Mouse (Mus musculus): ENCODE data around the gene Snx13.

Snx13 gene

DNA sequence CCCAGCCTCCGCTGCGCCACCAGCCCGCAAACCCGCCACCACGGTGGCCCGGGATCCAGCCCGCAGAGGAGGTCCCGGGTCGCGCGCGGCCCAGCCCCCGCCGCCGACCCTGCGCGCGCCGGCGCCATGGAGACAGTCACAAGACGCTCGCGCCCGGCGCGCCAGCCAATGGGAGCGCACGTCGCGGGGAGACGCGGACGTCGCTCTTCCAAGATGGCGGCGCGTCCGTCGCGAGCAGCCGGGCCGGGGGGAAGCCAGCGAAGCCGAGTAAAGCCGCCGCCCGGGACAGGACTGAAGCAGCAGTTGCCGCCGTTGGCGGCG is at the start of gene Snx13:
Gene Snx13 (plus strand): TSS at position 188 of the 321 bp plus-strand sequence.
- DNase-seq (ENCODE audit: low spot score): peak; percentile 93

DNA sequence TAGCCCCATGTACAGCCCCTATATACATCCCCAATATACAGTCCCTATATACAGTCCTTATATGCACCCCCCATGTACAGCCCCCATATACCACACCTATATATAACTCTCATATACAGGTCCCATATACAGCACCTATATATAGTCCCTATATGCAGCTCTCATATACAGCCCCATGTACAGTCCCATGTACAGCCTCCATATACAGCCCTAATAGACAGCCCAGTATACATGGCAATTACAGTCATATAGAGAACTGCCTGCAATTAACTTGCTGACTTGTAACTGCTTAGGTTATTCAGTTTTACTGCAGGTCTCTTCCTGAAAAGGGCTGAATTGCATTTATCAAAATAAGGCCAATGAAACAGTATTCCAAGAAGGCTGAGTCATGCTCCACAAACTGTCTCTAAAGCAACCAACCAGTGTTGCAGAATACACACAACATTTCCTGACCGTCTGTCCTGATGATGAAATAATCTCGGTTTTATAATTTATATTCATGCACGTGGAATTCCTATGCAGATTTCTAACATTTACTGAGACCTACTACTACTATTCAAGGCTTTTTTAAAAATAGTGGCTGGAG is 49.3 kb upstream of the Snx13 start:
- no peak for DNase-seq (ENCODE audit: low spot score)

- no peak for DNase-seq (ENCODE audit: low spot score)
Observed at GRCm38 (mm10) chr12:34998778-34999467, 48.1 kb upstream of the Snx13 start.

DNA sequence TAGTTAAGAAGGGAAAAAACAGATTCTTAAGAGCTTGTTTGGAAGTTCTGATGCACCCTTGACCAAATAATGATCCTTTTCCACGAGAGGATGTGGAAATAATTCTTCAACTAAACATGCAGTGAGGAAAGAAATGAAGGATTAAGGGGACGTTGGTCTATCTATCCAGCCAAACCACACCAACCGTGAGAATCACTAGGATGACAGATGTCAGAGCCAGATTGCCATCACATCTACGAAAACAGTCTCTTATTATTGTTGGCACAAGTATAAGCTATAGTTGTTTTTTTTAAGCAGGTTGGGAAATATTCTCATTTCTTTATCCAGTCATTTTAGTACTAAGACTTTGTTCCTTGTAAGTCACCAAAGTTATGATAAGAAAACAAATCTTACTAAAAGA is 46.7 kb upstream of the Snx13 start:
- DNase-seq (ENCODE audit: low spot score): no peak

GRCm38 (mm10) chr12:35005748-35006147 is 41.2 kb upstream of the Snx13 start:
- DNase-seq (ENCODE audit: low spot score): no peak

GRCm38 (mm10) chr12:35007851-35008250 is 39.1 kb upstream of the Snx13 start:
- DNase-seq (ENCODE audit: low spot score): no peak

DNA sequence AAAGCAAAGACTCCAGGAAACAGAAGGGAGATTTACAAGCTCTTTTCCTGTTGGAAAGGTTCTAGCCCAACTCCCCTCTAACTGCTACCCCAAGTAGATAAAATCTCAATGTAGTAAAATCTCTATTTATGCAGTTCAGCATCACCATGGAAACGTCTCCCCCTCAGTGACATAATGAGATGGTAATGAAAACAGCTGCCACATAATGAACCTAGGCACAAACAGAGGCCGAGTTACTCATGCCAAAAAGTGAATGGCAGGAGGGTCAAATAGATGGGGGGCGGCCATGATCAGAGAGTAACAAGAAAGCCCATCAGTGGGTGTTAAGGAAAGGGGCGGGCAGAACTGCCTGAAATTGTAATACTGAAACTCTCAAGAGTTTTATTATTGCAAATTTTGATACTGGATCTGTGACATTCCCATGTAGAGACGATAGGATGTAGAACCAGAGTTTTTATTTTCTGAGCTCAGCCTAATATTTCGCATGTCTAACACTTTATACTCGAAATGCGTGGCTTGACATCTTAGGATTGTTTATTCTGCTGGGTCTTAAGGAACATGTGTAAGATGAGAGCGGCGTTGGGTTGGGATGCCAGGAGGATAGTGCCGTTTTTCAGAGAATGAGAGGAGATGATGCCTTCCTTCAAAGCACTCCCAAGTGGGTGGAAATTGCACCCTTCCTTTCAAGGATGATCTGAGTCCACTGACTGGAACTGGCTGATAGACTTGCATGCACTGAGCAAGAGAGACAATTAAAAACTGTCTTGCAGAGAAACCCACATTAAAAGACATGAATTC is 38.4 kb upstream of the Snx13 start:
- no peak for DNase-seq (ENCODE audit: low spot score)

DNA sequence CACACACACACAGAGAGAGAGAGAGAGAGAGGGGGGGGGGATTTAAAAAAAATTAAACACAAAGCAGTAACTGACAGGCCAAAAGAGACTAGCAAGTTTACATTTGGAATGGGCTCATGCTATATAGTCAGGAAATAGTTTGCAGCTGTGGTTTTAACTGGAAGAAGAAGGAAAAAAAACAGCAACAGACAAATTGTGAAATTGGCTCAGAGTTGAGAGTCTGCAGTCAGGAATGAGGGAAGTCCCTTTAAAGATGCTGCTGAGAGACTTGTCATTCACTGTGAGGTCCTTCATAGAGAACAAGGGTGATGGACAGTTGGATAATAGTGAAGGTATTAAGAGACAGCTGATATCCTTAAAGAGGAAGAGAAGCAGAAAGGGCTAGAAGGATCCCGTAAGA is 35.5 kb upstream of the Snx13 start:
- DNase-seq (ENCODE audit: low spot score): no peak

GRCm38 (mm10) chr12:35013950-35014349 is 33.0 kb upstream of the Snx13 start:
- DNase-seq (ENCODE audit: low spot score): no peak

GRCm38 (mm10) chr12:35016056-35016455 is 30.9 kb upstream of the Snx13 start:
- DNase-seq (ENCODE audit: low spot score): no peak

GRCm38 (mm10) chr12:35016481-35017250 is 30.3 kb upstream of the Snx13 start:
- DNase-seq (ENCODE audit: low spot score): no peak

DNA sequence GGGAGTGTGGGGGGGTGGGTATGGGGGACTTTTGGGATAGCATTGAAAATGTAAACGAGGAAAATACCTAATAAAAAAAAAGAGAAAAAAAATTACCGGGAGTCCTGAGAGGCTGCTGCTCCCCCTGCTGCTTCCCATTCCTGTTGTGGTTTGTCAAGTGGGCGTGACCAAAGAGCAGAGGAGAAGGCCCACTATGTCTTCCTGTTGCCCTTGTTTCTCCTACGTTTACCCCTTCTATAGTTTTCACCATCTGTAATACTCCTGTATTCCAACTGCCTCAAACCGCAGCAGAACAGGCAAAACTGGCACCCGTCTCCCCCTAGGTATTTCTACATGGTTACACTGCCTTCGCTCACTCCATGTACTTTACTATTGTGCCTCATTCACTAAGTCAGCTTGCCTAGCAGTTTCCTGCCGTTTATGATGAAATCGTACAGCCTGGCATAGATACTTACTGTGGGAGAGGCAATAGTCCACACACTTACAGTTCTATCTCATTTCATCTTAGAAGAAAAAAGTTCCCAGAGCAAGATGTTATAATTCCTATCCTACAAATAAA is 28.2 kb upstream of the Snx13 start:
- no peak for DNase-seq (ENCODE audit: low spot score)

DNA sequence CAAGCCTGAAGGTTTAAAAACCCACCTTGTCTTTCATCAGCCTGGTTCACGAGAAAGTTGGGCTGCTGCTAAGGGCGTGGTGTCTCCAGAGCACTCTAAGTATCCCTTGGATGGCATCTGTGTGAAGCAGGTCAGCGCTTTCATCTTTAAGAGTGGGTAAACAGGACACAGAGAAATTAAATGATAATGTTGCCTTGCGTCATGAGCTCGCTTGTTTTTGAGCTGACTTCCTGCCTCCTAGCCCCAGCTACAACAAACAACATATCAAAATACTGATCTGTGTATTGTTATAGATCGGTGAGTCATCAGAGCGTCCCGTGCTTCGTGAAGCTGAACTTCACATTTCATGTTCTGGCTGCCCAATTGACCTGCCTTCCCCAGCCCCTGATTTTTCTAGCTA is 25.7 kb upstream of the Snx13 start:
- DNase-seq (ENCODE audit: low spot score): no peak

DNA sequence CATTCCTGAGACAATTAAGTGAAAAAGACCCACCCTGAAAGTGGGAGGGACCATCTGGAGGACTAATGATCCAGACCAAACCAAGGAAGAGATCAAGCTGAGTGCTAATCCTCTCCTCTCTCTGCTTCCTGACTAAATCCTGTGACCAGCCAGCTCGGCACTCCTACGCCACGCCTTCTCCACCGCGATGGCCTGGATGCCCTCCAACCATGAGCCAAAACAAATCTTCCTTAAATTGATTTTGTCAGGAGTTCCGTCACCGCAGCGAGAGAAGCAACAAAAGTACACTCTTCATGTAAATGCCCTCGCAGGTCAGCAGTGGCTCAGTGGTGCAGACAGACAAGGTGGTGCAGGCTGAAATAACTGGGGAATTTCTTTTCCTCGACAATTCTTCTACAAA is 24.9 kb upstream of the Snx13 start:
- DNase-seq (ENCODE audit: low spot score): no peak

DNA sequence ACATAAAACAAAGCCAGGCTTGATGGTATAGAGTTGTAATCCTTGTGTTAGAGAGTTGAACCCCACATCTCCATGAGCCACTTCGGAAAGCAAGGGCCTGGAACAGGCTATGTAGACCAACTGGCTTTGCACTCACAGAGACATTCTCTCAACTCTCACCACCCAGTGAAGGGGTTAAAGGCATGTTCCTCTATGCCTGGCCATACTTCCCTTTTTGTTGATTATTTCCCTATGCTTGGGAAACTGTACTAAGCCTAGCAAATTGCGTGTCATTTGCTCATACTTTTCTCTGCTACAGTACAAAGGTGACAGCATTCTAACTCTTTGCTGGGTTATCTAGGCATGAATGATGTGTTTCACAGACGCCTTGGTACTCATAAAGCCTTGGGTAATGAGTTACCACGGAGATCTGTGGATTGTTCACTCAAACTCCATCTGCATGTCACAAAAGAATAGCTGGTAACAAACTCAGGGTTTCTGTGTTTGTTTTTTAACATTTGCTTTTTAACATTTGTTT is 21.0 kb upstream of the Snx13 start:
- DNase-seq (ENCODE audit: low spot score): no peak

- no peak for DNase-seq (ENCODE audit: low spot score)
Observed at GRCm38 (mm10) chr12:35027533-35027932, 19.5 kb upstream of the Snx13 start.

DNA sequence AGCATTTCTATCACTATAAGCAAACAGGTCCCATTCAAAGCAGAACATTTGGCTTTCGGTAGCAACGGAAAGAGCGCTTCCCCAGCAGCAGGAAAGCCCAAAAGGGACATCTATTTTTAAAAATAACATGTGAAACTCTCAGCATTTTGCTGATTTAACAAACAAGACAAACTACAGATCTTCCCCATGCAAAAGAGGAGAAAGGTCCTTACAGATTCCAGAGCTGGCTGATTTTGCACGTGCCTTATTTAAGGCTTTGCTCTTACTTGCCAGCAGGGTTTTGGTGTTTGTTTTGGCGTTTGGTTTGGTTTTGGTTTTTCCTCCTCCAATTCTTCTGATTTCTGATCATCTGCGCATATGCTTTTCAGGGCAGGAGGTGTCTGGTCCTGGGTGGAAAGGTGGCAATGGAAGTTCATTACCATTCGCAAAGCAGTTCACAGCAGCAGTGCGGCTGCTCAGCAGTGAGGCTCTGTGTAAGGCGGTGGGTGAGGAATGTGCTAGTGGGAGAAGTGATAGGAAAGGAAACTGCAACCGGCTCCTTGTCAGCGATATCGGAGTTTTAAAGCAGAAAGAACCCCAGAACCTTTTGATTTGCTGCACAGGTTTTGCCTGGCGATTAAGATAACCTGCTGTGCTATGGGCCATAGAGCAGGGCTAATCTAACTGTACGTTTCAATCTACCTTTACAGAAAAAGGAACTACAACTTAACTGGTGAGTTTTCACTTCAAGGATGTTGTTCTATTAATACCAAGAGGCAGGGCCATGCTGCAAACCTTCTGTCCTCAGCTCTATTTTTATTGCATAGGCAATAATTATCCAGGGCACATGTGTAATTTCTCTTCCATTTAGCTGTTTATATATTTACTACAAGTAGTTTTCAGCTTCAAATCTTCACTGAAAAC is 8.1 kb upstream of the Snx13 start:
- no peak for DNase-seq (ENCODE audit: low spot score)

DNA sequence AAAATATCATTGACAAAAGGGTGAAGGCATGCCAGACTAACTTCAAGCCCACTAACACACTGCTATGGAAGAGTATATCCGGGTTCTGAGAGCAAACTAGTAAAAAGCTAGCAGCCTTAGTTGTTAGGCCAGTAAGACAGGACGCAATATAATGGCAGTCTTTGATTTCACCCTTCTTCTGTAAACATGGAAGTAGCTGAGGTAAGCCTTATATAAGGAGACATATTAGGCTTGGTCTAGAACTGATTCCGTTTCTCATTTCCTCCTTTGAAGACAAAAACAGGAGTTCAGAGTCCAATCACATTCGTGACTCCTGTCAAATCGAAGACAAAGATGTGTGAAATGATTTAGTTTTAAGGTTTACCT is 7.4 kb upstream of the Snx13 start:
- no peak for DNase-seq (ENCODE audit: low spot score)

DNA sequence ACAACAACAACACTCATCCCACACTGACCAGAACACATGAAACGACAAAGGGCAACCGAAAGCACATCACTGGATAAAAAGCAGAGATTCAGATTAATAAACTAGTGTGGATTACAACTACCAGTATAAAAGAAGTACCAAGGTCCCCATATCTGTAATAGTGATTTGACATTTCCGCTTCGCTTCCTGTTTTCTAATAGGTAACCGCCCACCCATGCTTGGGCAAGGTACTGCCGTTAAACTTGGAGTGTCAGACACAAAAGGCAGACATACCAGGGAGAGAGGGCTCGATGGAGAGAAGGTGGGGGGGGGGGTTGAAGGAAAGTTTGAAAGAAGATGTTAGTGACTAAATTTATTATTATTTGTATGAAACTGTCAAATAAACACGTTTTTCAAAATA is 5.0 kb upstream of the Snx13 start:
- no peak for DNase-seq (ENCODE audit: low spot score)

GRCm38 (mm10) chr12:35046310-35046998 is 532 bp upstream of the Snx13 start:
- no peak for DNase-seq (ENCODE audit: low spot score)

Data from testis, postnatal 10 days (tissue).